11 mouse cellular contexts compared by ENCODE assay signal in the genomic region with DNA sequence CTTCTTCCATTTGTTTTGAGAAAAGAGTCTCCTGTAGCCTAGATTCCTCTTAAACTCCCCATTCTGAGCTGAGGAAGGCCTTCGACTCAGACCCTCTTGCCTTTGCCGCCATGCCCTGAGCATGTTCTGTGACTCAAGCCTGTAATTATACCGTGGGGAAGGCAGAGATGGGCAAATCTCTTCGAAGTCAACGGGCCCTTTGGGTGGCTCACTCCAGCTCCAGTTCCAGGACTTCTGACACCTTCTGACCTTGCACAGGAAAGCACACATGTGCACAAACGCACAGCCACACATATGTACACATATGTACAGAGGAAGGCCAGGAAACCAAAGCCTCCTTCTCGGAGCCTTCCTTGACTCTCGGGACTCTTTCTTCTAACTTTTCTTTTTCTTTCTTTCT. TPM values are rescaled to one million over a fixed set of nuclear protein-coding genes. Genes with fewer than 3 reads are reported as not detected.
A peak's percentile ranks its signal among the peaks of the same experiment; 100 is the strongest.
DNase-seq lines count a peak whose midpoint lies in the region; ATAC-seq lines count a peak whose summit lies in the region.
"Had no signal": no experiment of that assay in that cellular context is flagged by ENCODE, and none has a peak within 500 bp of the region (broad histone marks: within the 10 kb centered on the region; RNA-seq: fewer than 3 reads in every experiment).

No protein-coding gene starts in this region.

- no peak overlapping the region for H3K9ac ChIP-seq in heart, embryonic 13.5 days
- no peak overlapping the region for H3K9ac ChIP-seq in lung, embryonic 15.5 days
- H3K9ac ChIP-seq in liver, embryonic 12.5 days, result peak overlapping the region; percentile 50
- H3K9ac ChIP-seq: forebrain, embryonic 12.5 days; limb, embryonic 12.5 days had no signal

- H3K36me3 ChIP-seq in heart, embryonic 13.5 days, result no peaks in the 10 kb centered on the region
- no peaks in the 10 kb centered on the region for H3K36me3 ChIP-seq in lung, embryonic 15.5 days
- no peaks in the 10 kb centered on the region for H3K36me3 ChIP-seq in liver, embryonic 12.5 days
- H3K36me3 ChIP-seq: forebrain, embryonic 12.5 days; limb, embryonic 12.5 days had no signal

- H3K4me3 ChIP-seq in heart, embryonic 13.5 days, result no peak overlapping the region
- no peak overlapping the region for H3K4me3 ChIP-seq in lung, embryonic 15.5 days
- H3K4me3 ChIP-seq in liver, embryonic 12.5 days, result peak overlapping the region; percentile 37
- H3K4me3 ChIP-seq: forebrain, embryonic 12.5 days; limb, embryonic 12.5 days had no signal

- 76% methylated on average over 8 of the region's 8 CpGs for WGBS in heart, embryonic 13.5 days
- 73% methylated on average over 8 of the region's 8 CpGs for WGBS in lung, embryonic 15.5 days
- 43% methylated on average over 8 of the region's 8 CpGs for WGBS in liver, embryonic 12.5 days (ENCODE audit: insufficient replicate concordance)

- ATAC-seq in heart, embryonic 13.5 days (ENCODE audit: extremely low read depth, insufficient number of reproducible peaks, low FRiP score, low TSS enrichment), result no peak
- ATAC-seq in lung, embryonic 15.5 days (ENCODE audit: borderline replicate concordance, extremely low read depth, low FRiP score, low TSS enrichment), result no peak
- no peak for ATAC-seq in liver, embryonic 12.5 days

- H3K27me3 ChIP-seq in heart, embryonic 13.5 days (replicated peaks), result no peaks in the 10 kb centered on the region
- no peaks in the 10 kb centered on the region for H3K27me3 ChIP-seq in lung, embryonic 15.5 days
- 0 out of 2 replicates have a peak, but pooled peaks cover 2% of the 10 kb centered on the region for H3K27me3 ChIP-seq in liver, embryonic 12.5 days (replicated peaks)
- H3K27me3 ChIP-seq: CH12.LX; forebrain, embryonic 12.5 days; limb, embryonic 12.5 days had no signal

- DNase-seq in heart, adult 18-20 months, result no peak
- no peak for DNase-seq in lung, postnatal 4 days
- peak; percentile 50 for DNase-seq in thymus, postnatal 0 days (ENCODE audit: low spot score)
- DNase-seq in layer of hippocampus, adult 9-11 months, result no peak
- DNase-seq in right cerebral cortex, postnatal 36 days (ENCODE audit: low spot score in 2 of 2), result no peak

- peak overlapping the region; percentile 59 for H3K27ac ChIP-seq in heart, embryonic 13.5 days (replicated peaks)
- peak overlapping the region; percentile 65 for H3K27ac ChIP-seq in lung, embryonic 15.5 days
- H3K27ac ChIP-seq in liver, embryonic 12.5 days, result peak overlapping the region; percentile 81
- H3K27ac ChIP-seq: forebrain, embryonic 12.5 days; limb, embryonic 12.5 days had no signal

- peaks cover 23% of the 10 kb centered on the region for H3K4me1 ChIP-seq in heart, embryonic 13.5 days
- H3K4me1 ChIP-seq in lung, embryonic 15.5 days, result peaks cover 15% of the 10 kb centered on the region; the same call in 1 of the 2 replicates
- H3K4me1 ChIP-seq in liver, embryonic 12.5 days, result peaks cover 60% of the 10 kb centered on the region

- H3K9me3 ChIP-seq in heart, embryonic 13.5 days, result no peaks in the 10 kb centered on the region
- no peaks in the 10 kb centered on the region for H3K9me3 ChIP-seq in lung, embryonic 15.5 days
- H3K9me3 ChIP-seq in liver, embryonic 12.5 days (replicated peaks), result no peaks in the 10 kb centered on the region
- H3K9me3 ChIP-seq: forebrain, embryonic 12.5 days; limb, embryonic 12.5 days had no signal

- H3K4me2 ChIP-seq in heart, embryonic 13.5 days, result peak overlapping the region; percentile 59; the same call in 1 of the 2 replicates
- no peak overlapping the region for H3K4me2 ChIP-seq in lung, embryonic 15.5 days
- peak overlapping the region; percentile 68 for H3K4me2 ChIP-seq in liver, embryonic 12.5 days
- H3K4me2 ChIP-seq: forebrain, embryonic 12.5 days; limb, embryonic 12.5 days had no signal

RNA-seq across cellular contexts. Expression of a gene that starts 37.0 kb away (rescaled TPM):
- 10.5 and 11.2 TPM in 2 replicates for polyA plus RNA-seq in heart, embryonic 13.5 days (2015; fragmentation: Nextera tagmentation; extraction: Ambion mirVana)
- total RNA-seq in heart, adult 18-20 months (2021), result 10 to 100 TPM; 29.2 to 30.2 TPM
- 11.1 and 13.7 TPM in 2 replicates for polyA plus RNA-seq in lung, embryonic 15.5 days (2015; fragmentation: Nextera tagmentation; extraction: Ambion mirVana)
- 8.1 and 8.3 TPM in 2 replicates for polyA plus RNA-seq in liver, embryonic 12.5 days (2016; fragmentation: Nextera tagmentation; extraction: Ambion mirVana)
- 18.2 and 20.4 TPM in 2 replicates for polyA plus RNA-seq in thymus, postnatal 0 days (2015; fragmentation: Nextera tagmentation; extraction: Ambion mirVana)

RNA-seq across cellular contexts. Expression of a gene that starts 56.6 kb away (rescaled TPM):
- 41.5 and 42.4 TPM in 2 replicates for polyA plus RNA-seq in heart, embryonic 13.5 days (2015; fragmentation: Nextera tagmentation; extraction: Ambion mirVana)
- 10 to 100 TPM; 41.2 to 44.8 TPM for total RNA-seq in heart, adult 18-20 months (2021)
- polyA plus RNA-seq in lung, embryonic 15.5 days (2015; fragmentation: Nextera tagmentation; extraction: Ambion mirVana), result 44.7 and 46.0 TPM in 2 replicates
- polyA plus RNA-seq in liver, embryonic 12.5 days (2016; fragmentation: Nextera tagmentation; extraction: Ambion mirVana), result 35.7 and 38.5 TPM in 2 replicates
- 38.8 and 46.7 TPM in 2 replicates for polyA plus RNA-seq in thymus, postnatal 0 days (2015; fragmentation: Nextera tagmentation; extraction: Ambion mirVana)
